Mouse (Mus musculus): ENCODE measurements around the gene Irgc1. TPM values are rescaled to one million over a fixed set of nuclear protein-coding genes. Genes with fewer than 3 reads are reported as not detected.
A peak's percentile ranks its signal among the peaks of the same experiment; 100 is the strongest.
"Not testable (repeated sequence)": the region's sequence is repeated elsewhere in the genome, so short reads cannot be mapped to it uniquely, and the experiment has no call there.

Gene Irgc1
- total RNA-seq (2021): not detected
- long read RNA-seq, experiment 1: 0 reads
- long read RNA-seq, experiment 2: 0 reads

- no peak for DNase-seq
Observed at GRCm38 (mm10) chr7:24451855-24452311, at the start of gene Irgc1. Gene Irgc1 (minus strand): TSS chr7:24452297.

- DNase-seq: peak; percentile 15 to 51
Observed at GRCm38 (mm10) chr7:24501492-24501891, 49.4 kb upstream of the Irgc1 start.

- peak; percentile 34 to 42 for DNase-seq
Observed at GRCm38 (mm10) chr7:24500929-24501328, 48.8 kb upstream of the Irgc1 start.

- DNase-seq: no peak
Observed at GRCm38 (mm10) chr7:24499856-24500577, 47.9 kb upstream of the Irgc1 start.

- DNase-seq: no peak
Observed at GRCm38 (mm10) chr7:24488303-24488702, 36.2 kb upstream of the Irgc1 start.

- DNase-seq: no peak
Observed at GRCm38 (mm10) chr7:24487403-24487802, 35.3 kb upstream of the Irgc1 start.

GRCm38 (mm10) chr7:24486654-24487130 is 34.6 kb upstream of the Irgc1 start:
- no peak for DNase-seq

- no peak for DNase-seq
Observed at GRCm38 (mm10) chr7:24485481-24485880, 33.4 kb upstream of the Irgc1 start.

- not testable (repeated sequence) for DNase-seq
Observed at GRCm38 (mm10) chr7:24483291-24483690, 31.2 kb upstream of the Irgc1 start.

GRCm38 (mm10) chr7:24482208-24483020 is 30.3 kb upstream of the Irgc1 start:
- DNase-seq: no peak

GRCm38 (mm10) chr7:24481474-24482207 is 29.5 kb upstream of the Irgc1 start, which contains the start of gene Cadm4:
Gene Cadm4 (plus strand): TSS chr7:24482023.
- DNase-seq: peak; percentile 86 to 89

- DNase-seq: no peak
Observed at GRCm38 (mm10) chr7:24480986-24481473, 28.9 kb upstream of the Irgc1 start.

GRCm38 (mm10) chr7:24480121-24480941 is 28.2 kb upstream of the Irgc1 start:
- no peak for DNase-seq

GRCm38 (mm10) chr7:24479685-24480084 is 27.6 kb upstream of the Irgc1 start:
- no peak for DNase-seq

GRCm38 (mm10) chr7:24478911-24479310 is 26.8 kb upstream of the Irgc1 start:
- DNase-seq: no peak

GRCm38 (mm10) chr7:24476856-24477255 is 24.8 kb upstream of the Irgc1 start:
- no peak for DNase-seq

- no peak for DNase-seq
Observed at GRCm38 (mm10) chr7:24476338-24476737, 24.2 kb upstream of the Irgc1 start.

GRCm38 (mm10) chr7:24474811-24475506 is 22.9 kb upstream of the Irgc1 start:
- DNase-seq: no peak

- DNase-seq: peak; percentile 71 to 74
Observed at GRCm38 (mm10) chr7:24473913-24474529, 21.9 kb upstream of the Irgc1 start.

- DNase-seq: peak in 1 of 2 experiments; percentile 32
Observed at GRCm38 (mm10) chr7:24472937-24473336, 20.8 kb upstream of the Irgc1 start.

All from adrenal gland, postnatal 36 days (tissue).